Comparison of ENCODE assay signal across 7 mouse cellular contexts in the genomic region with DNA sequence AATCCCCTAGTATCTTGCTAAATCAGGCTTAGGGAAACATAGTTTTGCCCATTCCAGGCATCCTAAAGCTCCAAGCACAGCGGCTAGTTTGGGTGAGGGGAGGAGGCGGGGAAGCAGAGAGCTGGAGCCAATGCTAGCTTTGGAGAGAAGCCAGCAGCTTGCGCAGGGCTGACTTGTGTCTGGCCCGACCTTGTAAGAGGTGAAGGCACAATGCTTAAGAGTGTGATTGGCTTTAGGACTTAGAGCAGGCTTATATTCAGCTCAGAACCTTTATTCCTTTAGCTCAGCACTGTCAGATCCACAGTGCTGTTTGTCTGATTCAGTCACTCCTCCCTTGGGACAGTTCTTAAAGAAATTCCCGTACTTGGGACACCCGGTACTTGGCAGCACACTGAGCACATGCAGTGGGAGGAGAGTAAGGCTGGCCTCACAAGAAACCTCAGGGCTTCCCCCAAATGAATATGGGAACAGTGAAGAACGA. TPM values are rescaled to one million over a fixed set of nuclear protein-coding genes. Genes with fewer than 3 reads are reported as not detected.
A peak's percentile ranks its signal among the peaks of the same experiment; 100 is the strongest.
DNase-seq lines count a peak whose midpoint lies in the region; ATAC-seq and TF ChIP-seq lines count a peak whose summit lies in the region.

No protein-coding gene starts in this region.

- peak overlapping the region; percentile 54 for H3K4me2 ChIP-seq in forebrain, embryonic 16.5 days (ENCODE audit: low read length)
- H3K4me2 ChIP-seq in intestine, embryonic 16.5 days (ENCODE audit: low read depth, low read length): peak overlapping the region; percentile 61
- H3K4me2 ChIP-seq in liver, postnatal 0 days (ENCODE audit: low read depth, low read length): peak overlapping the region; percentile 55

- ATAC-seq in forebrain, embryonic 16.5 days: peak; percentile 56
- ATAC-seq in intestine, embryonic 16.5 days: peak; percentile 73
- ATAC-seq in liver, postnatal 0 days: no peak

- H3K27ac ChIP-seq in forebrain, embryonic 16.5 days (ENCODE audit: low read length): peak overlapping the region; percentile 72
- peak overlapping the region; percentile 75 for H3K27ac ChIP-seq in intestine, embryonic 16.5 days (ENCODE audit: low read length)
- H3K27ac ChIP-seq in liver, postnatal 0 days (ENCODE audit: low read depth): no peak overlapping the region

- H3K9ac ChIP-seq in forebrain, embryonic 16.5 days (replicated peaks; ENCODE audit: low read depth, low read length): 0 out of 2 replicates have a peak overlapping the region, but pooled peaks have one; percentile 14
- H3K9ac ChIP-seq in intestine, embryonic 16.5 days (ENCODE audit: low read depth, low read length): peak overlapping the region; percentile 17
- H3K9ac ChIP-seq in liver, postnatal 0 days (replicated peaks): no peak overlapping the region

- H3K9me3 ChIP-seq in forebrain, embryonic 16.5 days (ENCODE audit: control insufficient read depth, low read length): no peaks in the 10 kb centered on the region
- no peaks in the 10 kb centered on the region for H3K9me3 ChIP-seq in intestine, embryonic 16.5 days (ENCODE audit: control insufficient read depth, low read length)
- H3K9me3 ChIP-seq in liver, postnatal 0 days (ENCODE audit: low read length): no peaks in the 10 kb centered on the region

- TF ChIP-seq CTCF in liver, postnatal 0 days (IDR thresholded peaks at IDR 0.05; ENCODE audit: low read depth): no peak

- WGBS in forebrain, embryonic 16.5 days: 1% methylated on average over 7 of the region's 7 CpGs
- WGBS in intestine, embryonic 16.5 days: 9% methylated on average over 7 of the region's 7 CpGs
- WGBS in liver, postnatal 0 days (ENCODE audit: insufficient replicate concordance): 18% methylated on average over 7 of the region's 7 CpGs

- peak overlapping the region; percentile 26 for H3K4me3 ChIP-seq in forebrain, embryonic 16.5 days (replicated peaks; ENCODE audit: low read length)
- H3K4me3 ChIP-seq in intestine, embryonic 16.5 days (ENCODE audit: low read length): peak overlapping the region; percentile 35
- 0 out of 2 replicates have a peak overlapping the region, but pooled peaks have one; percentile 17 for H3K4me3 ChIP-seq in liver, postnatal 0 days (ENCODE audit: low read depth, low read length)

- H3K27me3 ChIP-seq in forebrain, embryonic 16.5 days (replicated peaks; ENCODE audit: control insufficient read depth, insufficient read depth, low read length): no peaks in the 10 kb centered on the region
- H3K27me3 ChIP-seq in intestine, embryonic 16.5 days (replicated peaks; ENCODE audit: control insufficient read depth, insufficient read depth, low read length): no peaks in the 10 kb centered on the region
- no peaks in the 10 kb centered on the region; the same call in 1 of the 2 replicates for H3K27me3 ChIP-seq in liver, postnatal 0 days (ENCODE audit: insufficient read depth, low read length)

- peak; percentile 87 to 96 for DNase-seq in adrenal gland, adult (ENCODE audit: inconsistent age in 2 of 2, low spot score in 1 of 2)
- DNase-seq in cerebellum, adult 18-20 months: peak; percentile 69 to 73
- DNase-seq in liver, postnatal 0 days: no peak
- peak; percentile 73 for DNase-seq in retina, postnatal 1 day
- DNase-seq in thymus, postnatal 36 days: no peak

- H3K4me1 ChIP-seq in forebrain, embryonic 16.5 days (replicated peaks; ENCODE audit: control insufficient read depth, insufficient read depth, low read length): peaks cover 29% of the 10 kb centered on the region
- H3K4me1 ChIP-seq in intestine, embryonic 16.5 days (ENCODE audit: control insufficient read depth, insufficient read depth, low read length): peaks cover 13% of the 10 kb centered on the region
- H3K4me1 ChIP-seq in liver, postnatal 0 days (ENCODE audit: insufficient read depth): no peaks in the 10 kb centered on the region

- H3K36me3 ChIP-seq in forebrain, embryonic 16.5 days (ENCODE audit: control insufficient read depth, insufficient read depth): no peaks in the 10 kb centered on the region
- H3K36me3 ChIP-seq in intestine, embryonic 16.5 days (ENCODE audit: control insufficient read depth, insufficient read depth, low read length): no peaks in the 10 kb centered on the region
- no peaks in the 10 kb centered on the region for H3K36me3 ChIP-seq in liver, postnatal 0 days (replicated peaks; ENCODE audit: insufficient read depth, low read length)

- no peak for TF ChIP-seq EP300 in liver, postnatal 0 days (IDR thresholded peaks at IDR 0.05; ENCODE audit: low read depth)

RNA-seq across cellular contexts. Expression of gene Jam3, which starts 36.3 kb away (rescaled TPM):
- polyA plus RNA-seq in forebrain, embryonic 16.5 days (2015; fragmentation: Nextera tagmentation; extraction: Ambion mirVana): 60.2 and 62.2 TPM in 2 replicates
- polyA plus RNA-seq in intestine, embryonic 16.5 days (2015; fragmentation: Nextera tagmentation; extraction: Ambion mirVana): 36.5 and 41.4 TPM in 2 replicates
- 1.5 and 1.7 TPM in 2 replicates for polyA plus RNA-seq in liver, postnatal 0 days (2015; fragmentation: Nextera tagmentation; extraction: Ambion mirVana)

Comparison
In these comparisons a context has a peak if more than half of its experiments do, and no peak if none do; other contexts are left out.
1. DNase-seq: peak in adrenal gland, adult (2 of 2), cerebellum, adult 18-20 months (2 of 2) and retina, postnatal 1 day (single experiment); none in liver, postnatal 0 days (single experiment) and thymus, postnatal 36 days (0 of 2).
2. RNA of gene Jam3, which starts 36.3 kb away (polyA plus RNA-seq): 60.2 to 62.2 TPM in forebrain, embryonic 16.5 days and 36.5 to 41.4 TPM in intestine, embryonic 16.5 days; 1.5 to 1.7 TPM in liver, postnatal 0 days; every median in the first group is over 10 times any median in the second.
3. Peak in every context shown above with its lines, with median percentiles within 50 percentile points of each other: H3K4me2 ChIP-seq and H3K4me3 ChIP-seq.